Mouse (Mus musculus) ovary, postnatal 14 days (tissue): ENCODE results near the gene Gjc2.

Experiments used
- DNase-seq: peaks from one replicate; pipeline ENCODE4 v3.0.0; 2022; ENCODE audit warnings: low spot score

The Gjc2 gene

GRCm38 (mm10) chr11:59208153-59208831 is 25.3 kb upstream of the Gjc2 start, which contains the start of gene 2310033P09Rik:
Gene 2310033P09Rik, plus strand, starts transcription at chr11:59208321.
- DNase-seq, result peak; percentile 93

- DNase-seq, result peak; percentile 93
Observed at GRCm38 (mm10) chr11:59202081-59202995, 19.3 kb upstream of the Gjc2 start, which contains the start of gene Mrpl55. Gene Mrpl55, plus strand, starts transcription at chr11:59202486.

- DNase-seq, result no peak
Observed at GRCm38 (mm10) chr11:59201216-59202002, 18.4 kb upstream of the Gjc2 start.

- no peak for DNase-seq
Observed at GRCm38 (mm10) chr11:59196230-59196629, 13.2 kb upstream of the Gjc2 start.

GRCm38 (mm10) chr11:59192059-59192386 is 9.0 kb upstream of the Gjc2 start, which contains the start of gene Guk1:
Gene Guk1, minus strand, starts transcription at chr11:59192212.
- no peak for DNase-seq

- DNase-seq, result peak; percentile 71
Observed at GRCm38 (mm10) chr11:59191231-59192058, 8.4 kb upstream of the Gjc2 start.

- DNase-seq, result no peak
Observed at GRCm38 (mm10) chr11:59187706-59188105, 4.7 kb upstream of the Gjc2 start.

GRCm38 (mm10) chr11:59185490-59185889 is 2.5 kb upstream of the Gjc2 start:
- no peak for DNase-seq

GRCm38 (mm10) chr11:59183821-59184220 is 808 bp upstream of the Gjc2 start:
- DNase-seq, result peak; percentile 55

GRCm38 (mm10) chr11:59176921-59177320 is 6.1 kb downstream of the Gjc2 start:
- no peak for DNase-seq

GRCm38 (mm10) chr11:59176475-59176874 is 6.5 kb downstream of the Gjc2 start:
- DNase-seq, result no peak

- no peak for DNase-seq
Observed at GRCm38 (mm10) chr11:59174189-59174838, 8.7 kb downstream of the Gjc2 start.

- no peak for DNase-seq
Observed at GRCm38 (mm10) chr11:59170549-59170948, 12.5 kb downstream of the Gjc2 start.

- no peak for DNase-seq
Observed at GRCm38 (mm10) chr11:59169807-59170206, 13.2 kb downstream of the Gjc2 start.

GRCm38 (mm10) chr11:59165616-59166241 is 17.3 kb downstream of the Gjc2 start:
- no peak for DNase-seq

- no peak for DNase-seq
Observed at GRCm38 (mm10) chr11:59164384-59164783, 18.6 kb downstream of the Gjc2 start.

GRCm38 (mm10) chr11:59163255-59164236 is 19.5 kb downstream of the Gjc2 start, which contains the start of gene Iba57:
Gene Iba57, minus strand, starts transcription at chr11:59163739.
- DNase-seq, result peak; percentile 92

- DNase-seq, result no peak
Observed at GRCm38 (mm10) chr11:59162443-59163254, 20.4 kb downstream of the Gjc2 start.
